Mouse (Mus musculus) heart, embryonic 15.5 days (tissue): ENCODE results near the gene Cox10. TPM values are rescaled to one million over a fixed set of nuclear protein-coding genes. Genes with fewer than 3 reads are reported as not detected.

Source experiments
- ATAC-seq: fragments of 200-750 bp; cut with Nextera tagmentation; replicated peaks from 2 replicates; pipeline ENCODE4 v1.8.0; 2017; ENCODE audit warnings: low read depth, moderate TSS enrichment; ENCODE audit not compliant: insufficient number of reproducible peaks, insufficient read depth, low FRiP score
- H3K27ac ChIP-seq: fragments of 300-500 bp; sonication (generic); 2 replicates; pipeline ENCODE4 v1.5.1; 2015; ENCODE audit warnings: mild to moderate bottlenecking, inconsistent platforms
- H3K27me3 ChIP-seq: fragments of 300-500 bp; sonication (generic); 2 replicates; pipeline ENCODE4 v1.6.1; 2015; ENCODE audit warnings: inconsistent platforms
- H3K36me3 ChIP-seq: fragments of 300-500 bp; sonication (generic); 2 replicates; pipeline ENCODE4 v1.6.1; 2015; ENCODE audit warnings: mild to moderate bottlenecking, inconsistent platforms
- H3K4me1 ChIP-seq: fragments of 300-500 bp; sonication (generic); replicated peaks from 2 replicates; pipeline ENCODE4 v1.6.1; 2015; ENCODE audit warnings: inconsistent platforms
- H3K4me2 ChIP-seq: fragments of 300-500 bp; sonication (generic); 2 replicates; pipeline ENCODE4 v1.6.1; 2015; ENCODE audit warnings: inconsistent platforms, mild to moderate bottlenecking, moderate library complexity
- H3K4me3 ChIP-seq: fragments of 300-500 bp; sonication (generic); 2 replicates; pipeline ENCODE4 v1.5.1; 2015; ENCODE audit warnings: mild to moderate bottlenecking, inconsistent platforms
- H3K9ac ChIP-seq: fragments of 300-500 bp; sonication (generic); 2 replicates; pipeline ENCODE4 v1.6.1; 2015; ENCODE audit warnings: mild to moderate bottlenecking, inconsistent platforms
- H3K9me3 ChIP-seq: fragments of 300-500 bp; sonication (generic); replicated peaks from 2 replicates; pipeline ENCODE4 v1.6.1; 2016; ENCODE audit warnings: inconsistent platforms
- WGBS: fragments of 180-500 bp; shearing (Covaris S2); methylation state at CpG from one replicate; pipeline ENCODE4 v1.1.7; 2015; ENCODE audit warnings: mixed read lengths; 5-methylcytosine and 5-hydroxymethylcytosine counted together
- polyA plus RNA-seq: library from polyadenylated mRNA; unstranded; fragments of >200 nt; fragmentation: Nextera tagmentation; extraction: Ambion mirVana; gene quantifications from 2 replicates; pipeline ENCODE4 v1.2.1, GENCODE M21; 2015

Cox10 gene
- polyA plus RNA-seq, 1 experiment from 2014 or later = 36.3 TPM

- H3K4me3 ChIP-seq = no peak overlapping the region
- no peaks in the 10 kb centered on the region for H3K9me3 ChIP-seq
- H3K27me3 ChIP-seq = no peaks in the 10 kb centered on the region
- no peak for ATAC-seq
- H3K27ac ChIP-seq = no peak overlapping the region
- H3K36me3 ChIP-seq = no peaks in the 10 kb centered on the region; the same call in 1 of the 2 replicates
- peaks cover 10% of the 10 kb centered on the region for H3K4me1 ChIP-seq
- H3K9ac ChIP-seq = no peak overlapping the region
- 64% methylated on average over 2 of the region's 2 CpGs for WGBS
- no peak overlapping the region for H3K4me2 ChIP-seq
Observed at GRCm38 (mm10) chr11:63973973-63974372, 105.3 kb downstream of the Cox10 start.

GRCm38 (mm10) chr11:63971462-63971861 is 107.8 kb downstream of the Cox10 start:
- Histone ChIP-seq H3K4me1 (peaks cover 13% of the 10 kb centered on the region), H3K27me3 (no peaks in the 10 kb centered on the region), H3K4me3 (no peak overlapping the region), H3K9ac (no peak overlapping the region), H3K27ac (no peak overlapping the region), H3K9me3 (no peaks in the 10 kb centered on the region), H3K36me3 (no peaks in the 10 kb centered on the region; the same call in 1 of the 2 replicates), H3K4me2 (no peak overlapping the region)
- 90% methylated on average over 9 of the region's 9 CpGs for WGBS
- ATAC-seq = no peak

- Histone ChIP-seq H3K4me3 (no peak overlapping the region), H3K27ac (no peak overlapping the region), H3K27me3 (no peaks in the 10 kb centered on the region), H3K4me1 (peaks cover 13% of the 10 kb centered on the region), H3K4me2 (no peak overlapping the region), H3K9ac (no peak overlapping the region), H3K36me3 (no peaks in the 10 kb centered on the region; the same call in 1 of the 2 replicates), H3K9me3 (no peaks in the 10 kb centered on the region)
- ATAC-seq = no peak
- 96% methylated on average over 6 of the region's 6 CpGs for WGBS
Observed at GRCm38 (mm10) chr11:63970818-63971217, 108.5 kb downstream of the Cox10 start.

- H3K27me3 ChIP-seq = no peaks in the 10 kb centered on the region
- 53% methylated on average over 11 of the region's 11 CpGs for WGBS
- H3K4me1 ChIP-seq = peaks cover 13% of the 10 kb centered on the region
- peaks cover under 1% of the 10 kb centered on the region; the same call in 1 of the 2 replicates for H3K36me3 ChIP-seq
- no peak overlapping the region for H3K4me3 ChIP-seq
- no peak overlapping the region for H3K4me2 ChIP-seq
- no peak overlapping the region for H3K27ac ChIP-seq
- H3K9ac ChIP-seq = no peak overlapping the region
- no peaks in the 10 kb centered on the region for H3K9me3 ChIP-seq
- ATAC-seq = no peak
Observed at GRCm38 (mm10) chr11:63969205-63969910, 109.9 kb downstream of the Cox10 start.

GRCm38 (mm10) chr11:63968388-63969035 is 110.8 kb downstream of the Cox10 start:
- H3K27me3 ChIP-seq = no peaks in the 10 kb centered on the region
- H3K9me3 ChIP-seq = no peaks in the 10 kb centered on the region
- H3K4me2 ChIP-seq = no peak overlapping the region
- 43% methylated on average over 3 of the region's 3 CpGs for WGBS
- peaks cover 8% of the 10 kb centered on the region; the same call in 1 of the 2 replicates for H3K36me3 ChIP-seq
- ATAC-seq = no peak
- H3K4me1 ChIP-seq = peaks cover 13% of the 10 kb centered on the region
- H3K9ac ChIP-seq = no peak overlapping the region
- H3K27ac ChIP-seq = no peak overlapping the region
- no peak overlapping the region for H3K4me3 ChIP-seq

GRCm38 (mm10) chr11:63967641-63968387 is 111.5 kb downstream of the Cox10 start:
- no peak overlapping the region for H3K4me3 ChIP-seq
- no peaks in the 10 kb centered on the region for H3K27me3 ChIP-seq
- no peaks in the 10 kb centered on the region for H3K9me3 ChIP-seq
- no peak overlapping the region for H3K4me2 ChIP-seq
- H3K27ac ChIP-seq = no peak overlapping the region
- peaks cover 13% of the 10 kb centered on the region for H3K4me1 ChIP-seq
- ATAC-seq = no peak
- no peak overlapping the region for H3K9ac ChIP-seq
- H3K36me3 ChIP-seq = peaks cover 8% of the 10 kb centered on the region; the same call in 1 of the 2 replicates
- 72% methylated on average over 9 of the region's 9 CpGs for WGBS

- ATAC-seq = no peak
Observed at GRCm38 (mm10) chr11:63965437-63965836, 113.8 kb downstream of the Cox10 start.

GRCm38 (mm10) chr11:63957207-63957606 is 122.1 kb downstream of the Cox10 start:
- ATAC-seq = no peak

More at GRCm38 (mm10) chr11:63965437-63965836, 113.8 kb downstream of the Cox10 start:
- 55% methylated on average over 5 of the region's 5 CpGs for WGBS
- no peak overlapping the region for H3K27ac ChIP-seq
- no peaks in the 10 kb centered on the region for H3K9me3 ChIP-seq
- peaks cover 8% of the 10 kb centered on the region; the same call in 1 of the 2 replicates for H3K36me3 ChIP-seq
- peaks cover 13% of the 10 kb centered on the region for H3K4me1 ChIP-seq
- H3K9ac ChIP-seq = no peak overlapping the region
- H3K4me2 ChIP-seq = no peak overlapping the region
- no peaks in the 10 kb centered on the region for H3K27me3 ChIP-seq
- H3K4me3 ChIP-seq = no peak overlapping the region

GRCm38 (mm10) chr11:63956748-63957147 is 122.5 kb downstream of the Cox10 start:
- Histone ChIP-seq H3K4me1 (peaks cover 12% of the 10 kb centered on the region), H3K9ac (no peak overlapping the region), H3K27me3 (peaks cover 10% of the 10 kb centered on the region; the same call in 1 of the 2 replicates), H3K4me2 (no peak overlapping the region), H3K36me3 (no peaks in the 10 kb centered on the region), H3K9me3 (no peaks in the 10 kb centered on the region), H3K4me3 (no peak overlapping the region), H3K27ac (no peak overlapping the region)
- no peak for ATAC-seq
- 41% methylated on average over 7 of the region's 7 CpGs for WGBS

More at GRCm38 (mm10) chr11:63957207-63957606, 122.1 kb downstream of the Cox10 start:
- WGBS = 34% methylated on average over 4 of the region's 4 CpGs
- Histone ChIP-seq H3K36me3 (no peaks in the 10 kb centered on the region), H3K4me2 (no peak overlapping the region), H3K27me3 (peaks cover 10% of the 10 kb centered on the region; the same call in 1 of the 2 replicates), H3K9me3 (no peaks in the 10 kb centered on the region), H3K4me1 (peaks cover 8% of the 10 kb centered on the region), H3K4me3 (no peak overlapping the region), H3K27ac (no peak overlapping the region), H3K9ac (no peak overlapping the region)

- no peak overlapping the region for H3K9ac ChIP-seq
- H3K27ac ChIP-seq = no peak overlapping the region
- H3K27me3 ChIP-seq = peaks cover 22% of the 10 kb centered on the region
- H3K4me1 ChIP-seq = peaks cover 12% of the 10 kb centered on the region
- 69% methylated on average over 2 of the region's 2 CpGs for WGBS
- H3K36me3 ChIP-seq = no peaks in the 10 kb centered on the region
- H3K4me2 ChIP-seq = no peak overlapping the region
- no peaks in the 10 kb centered on the region for H3K9me3 ChIP-seq
- no peak overlapping the region for H3K4me3 ChIP-seq
- ATAC-seq = no peak
Observed at GRCm38 (mm10) chr11:63953887-63954286, 125.4 kb downstream of the Cox10 start.

GRCm38 (mm10) chr11:63952743-63953191 is 126.5 kb downstream of the Cox10 start:
- Histone ChIP-seq H3K9me3 (no peaks in the 10 kb centered on the region), H3K27me3 (peaks cover 27% of the 10 kb centered on the region), H3K4me2 (no peak overlapping the region), H3K4me3 (no peak overlapping the region), H3K36me3 (no peaks in the 10 kb centered on the region), H3K4me1 (peaks cover 12% of the 10 kb centered on the region), H3K9ac (no peak overlapping the region), H3K27ac (no peak overlapping the region)
- 51% methylated on average over 4 of the region's 4 CpGs for WGBS
- no peak for ATAC-seq
